Mouse (Mus musculus): ENCODE results near the gene Gm20388.
A peak's percentile ranks its signal among the peaks of the same experiment; 100 is the strongest.

The Gm20388 gene

GRCm38 (mm10) chr8:120948050-120948595 lies 1037.5 kb downstream of the Gm20388 start:
- DNase-seq, result no peak

- DNase-seq, result no peak
Measured at GRCm38 (mm10) chr8:120948620-120949491, 1038.2 kb downstream of the Gm20388 start.

GRCm38 (mm10) chr8:120950674-120951218 lies 1040.1 kb downstream of the Gm20388 start:
- DNase-seq, result no peak

- DNase-seq, result no peak
Measured at GRCm38 (mm10) chr8:120959470-120959891, 1048.8 kb downstream of the Gm20388 start.

- DNase-seq, result no peak
Measured at GRCm38 (mm10) chr8:120962606-120963380, 1052.2 kb downstream of the Gm20388 start.

GRCm38 (mm10) chr8:120966557-120966956 lies 1055.9 kb downstream of the Gm20388 start:
- no peak for DNase-seq

- peak in 1 of 2 experiments; percentile 20 for DNase-seq
Measured at GRCm38 (mm10) chr8:120968308-120968707, 1057.7 kb downstream of the Gm20388 start.

- peak; percentile 26 to 65 for DNase-seq
Measured at GRCm38 (mm10) chr8:120970346-120970745, 1059.7 kb downstream of the Gm20388 start.

GRCm38 (mm10) chr8:120971691-120972469 lies 1061.2 kb downstream of the Gm20388 start:
- DNase-seq, result peak; percentile 38 to 59

GRCm38 (mm10) chr8:120973046-120973445 lies 1062.4 kb downstream of the Gm20388 start:
- no peak for DNase-seq

GRCm38 (mm10) chr8:120977131-120977530 lies 1066.5 kb downstream of the Gm20388 start:
- no peak for DNase-seq

GRCm38 (mm10) chr8:120979210-120979609 lies 1068.6 kb downstream of the Gm20388 start:
- DNase-seq, result no peak

- DNase-seq, result no peak
Measured at GRCm38 (mm10) chr8:120980948-120981347, 1070.3 kb downstream of the Gm20388 start.

GRCm38 (mm10) chr8:120984888-120985287 lies 1074.2 kb downstream of the Gm20388 start:
- no peak for DNase-seq

GRCm38 (mm10) chr8:120986022-120986421 lies 1075.4 kb downstream of the Gm20388 start:
- no peak for DNase-seq

- no peak for DNase-seq
Measured at GRCm38 (mm10) chr8:120993738-120994137, 1083.1 kb downstream of the Gm20388 start.

- DNase-seq, result no peak
Measured at GRCm38 (mm10) chr8:120995424-120995823, 1084.8 kb downstream of the Gm20388 start.

- no peak for DNase-seq
Measured at GRCm38 (mm10) chr8:120996905-120997581, 1086.4 kb downstream of the Gm20388 start.

GRCm38 (mm10) chr8:120997926-120998325 lies 1087.3 kb downstream of the Gm20388 start:
- DNase-seq, result no peak

- peak; percentile 5 to 6 for DNase-seq
Measured at GRCm38 (mm10) chr8:120998966-120999365, 1088.3 kb downstream of the Gm20388 start.

- no peak for DNase-seq
Measured at GRCm38 (mm10) chr8:121001951-121002350, 1091.3 kb downstream of the Gm20388 start.

All from kidney, adult 8-10 months (tissue).